Mouse (Mus musculus) spleen, adult 2 months (tissue): ENCODE data around the gene Zbp1.

Experiments used
- CTCF ChIP-seq: fragments of 200-500 bp; IDR thresholded peaks from 2 replicates; pipeline ENCODE4 v1.5.1; 2011; ENCODE audit warnings: mild to moderate bottlenecking, inconsistent platforms; ENCODE audit not compliant: insufficient read depth, insufficient read length, insufficient replicate concordance; ENCODE audit errors: extremely low read depth
- POLR2A ChIP-seq: fragments of 200-500 bp; IDR thresholded peaks from 2 replicates; pipeline ENCODE4 v1.6.1; 2011; ENCODE audit warnings: low read depth, low read length, inconsistent platforms

DNA sequence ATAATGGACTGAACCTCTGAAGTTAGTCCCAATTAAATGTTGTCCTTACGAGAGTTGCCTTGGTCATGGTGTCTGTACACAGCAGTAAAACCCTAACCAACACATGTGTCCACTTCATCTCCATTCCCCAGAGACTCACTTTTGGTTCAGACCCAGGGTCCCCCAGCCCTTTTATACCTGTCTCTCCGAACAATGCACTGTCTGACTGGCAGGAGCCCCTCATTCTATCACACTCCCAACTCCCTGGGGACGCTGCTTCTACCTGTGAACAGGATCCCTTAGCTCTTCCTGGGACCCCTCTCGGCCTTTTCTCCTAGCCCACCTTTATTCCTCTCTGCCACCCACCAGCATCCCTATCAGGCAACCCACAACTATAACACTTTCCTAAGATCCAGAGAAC lies 23.9 kb downstream of the Zbp1 start:
- TF ChIP-seq CTCF = no peak
- no peak for TF ChIP-seq POLR2A
